Mouse (Mus musculus) hindbrain, embryonic 14.5 days (tissue): ENCODE results near the gene Rph3a. TPM values are rescaled to one million over a fixed set of nuclear protein-coding genes. Genes with fewer than 3 reads are reported as not detected.

ENCODE experiments used
- ATAC-seq: fragments of 200-750 bp; cut with Nextera tagmentation; 2 replicates; pipeline ENCODE4 v1.8.0; 2017; ENCODE audit warnings: moderate number of reproducible peaks, mild to moderate bottlenecking, moderate TSS enrichment, moderate library complexity; ENCODE audit not compliant: low FRiP score
- DNase-seq: peaks from one replicate; pipeline ENCODE4 v3.0.0-alpha.2; 2015; ENCODE audit warnings: low spot score
- H3K27ac ChIP-seq: fragments of 300-500 bp; sonication (generic); 2 replicates; pipeline ENCODE4 v1.5.1; 2014; ENCODE audit warnings: mild to moderate bottlenecking, moderate library complexity
- H3K27me3 ChIP-seq: fragments of 300-500 bp; sonication (generic); 2 replicates; pipeline ENCODE4 v1.6.1; 2014; ENCODE audit warnings: mild to moderate bottlenecking, low read length, mixed read lengths; ENCODE audit not compliant: control insufficient read depth, insufficient read depth
- H3K36me3 ChIP-seq: fragments of 300-500 bp; sonication (generic); replicated peaks from 2 replicates; pipeline ENCODE4 v1.6.1; 2014; ENCODE audit not compliant: control insufficient read depth, insufficient read depth
- H3K4me1 ChIP-seq: fragments of 300-500 bp; sonication (generic); replicated peaks from 2 replicates; pipeline ENCODE4 v1.6.1; 2014; ENCODE audit warnings: antibody characterized with exemption, low read length, mixed read lengths; ENCODE audit not compliant: control insufficient read depth, insufficient read depth
- H3K4me2 ChIP-seq: fragments of 300-500 bp; sonication (generic); replicated peaks from 2 replicates; pipeline ENCODE4 v1.6.1; 2014; ENCODE audit warnings: mild to moderate bottlenecking, moderate library complexity
- H3K4me3 ChIP-seq: fragments of 300-500 bp; sonication (generic); replicated peaks from 2 replicates; pipeline ENCODE4 v1.5.1; 2014; ENCODE audit warnings: mild to moderate bottlenecking, low read length
- H3K9ac ChIP-seq: fragments of 300-500 bp; sonication (generic); 2 replicates; pipeline ENCODE4 v1.6.1; 2014
- H3K9me3 ChIP-seq: fragments of 300-500 bp; sonication (generic); 2 replicates; pipeline ENCODE4 v1.6.1; 2016; ENCODE audit warnings: low read length; ENCODE audit not compliant: control insufficient read depth
- WGBS: fragments of 180-500 bp; shearing (Covaris S2); extraction: QIAGEN DNeasy Blood & Tissue Kit; methylation state at CpG from one replicate; pipeline ENCODE4 v1.1.7; 2014; 5-methylcytosine and 5-hydroxymethylcytosine counted together
- polyA plus RNA-seq: library from polyadenylated mRNA; unstranded; fragments of >200 nt; fragmentation: Nextera tagmentation; extraction: Ambion mirVana; gene quantifications from 2 replicates; pipeline ENCODE4 v1.2.1, GENCODE M21; 2014

The Rph3a gene
- polyA plus RNA-seq, 1 experiment from 2014 or later: 28.6 TPM

GRCm38 (mm10) chr5:121014496-121014895 is 4.6 kb upstream of the Rph3a start:
- 94% methylated on average over 2 of the region's 2 CpGs for WGBS
- Histone ChIP-seq H3K36me3 (no peaks in the 10 kb centered on the region), H3K9ac (no peak overlapping the region), H3K27me3 (no peaks in the 10 kb centered on the region), H3K4me1 (0 out of 2 replicates have a peak, but pooled peaks cover 4% of the 10 kb centered on the region), H3K4me2 (no peak overlapping the region), H3K27ac (no peak overlapping the region), H3K4me3 (no peak overlapping the region), H3K9me3 (no peaks in the 10 kb centered on the region)
- DNase-seq (no peak), ATAC-seq (no peak)

DNA sequence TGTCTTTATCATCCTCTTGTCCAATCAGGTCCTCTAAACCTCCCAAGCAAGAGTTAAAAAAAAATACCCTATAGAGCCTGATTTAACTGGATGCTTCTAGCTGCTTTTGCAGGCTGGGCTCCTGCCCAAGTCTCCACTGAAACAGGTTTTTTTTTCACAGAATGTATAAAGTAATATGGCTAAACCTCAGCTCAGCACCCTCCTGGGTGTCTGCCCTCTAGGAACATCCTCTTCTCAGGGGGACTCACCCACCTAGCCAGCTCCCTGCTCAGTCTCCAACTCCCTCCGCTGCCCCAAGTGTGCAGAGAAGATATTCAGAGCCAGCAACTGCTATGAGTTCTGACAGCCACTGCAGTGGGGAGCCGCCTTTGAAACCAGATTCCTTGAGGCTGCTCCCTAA is 2.1 kb upstream of the Rph3a start:
- DNase-seq (no peak), ATAC-seq (no peak)
- Histone ChIP-seq H3K36me3 (no peaks in the 10 kb centered on the region), H3K4me3 (no peak overlapping the region), H3K27ac (no peak overlapping the region), H3K4me2 (no peak overlapping the region), H3K9ac (no peak overlapping the region), H3K4me1 (peaks cover 26% of the 10 kb centered on the region), H3K27me3 (no peaks in the 10 kb centered on the region), H3K9me3 (no peaks in the 10 kb centered on the region)
- 22% methylated on average over 2 of the region's 2 CpGs for WGBS

- DNase-seq (peak; percentile 68), ATAC-seq (peak; percentile 51; the same call in 1 of the 2 replicates)
- under 1% methylated on average over 19 of the region's 19 CpGs for WGBS
- H3K4me1 ChIP-seq: peaks cover 29% of the 10 kb centered on the region
- H3K4me3 ChIP-seq: peak overlapping the region; percentile 32
- peak overlapping the region; percentile 55 for H3K9ac ChIP-seq
- H3K9me3 ChIP-seq: no peaks in the 10 kb centered on the region
- no peaks in the 10 kb centered on the region for H3K36me3 ChIP-seq
- no peaks in the 10 kb centered on the region for H3K27me3 ChIP-seq
- H3K27ac ChIP-seq: peak overlapping the region; percentile 61
- H3K4me2 ChIP-seq: peak overlapping the region; percentile 55
Measured at GRCm38 (mm10) chr5:121009406-121009805, 486 bp downstream of the Rph3a start.

DNA sequence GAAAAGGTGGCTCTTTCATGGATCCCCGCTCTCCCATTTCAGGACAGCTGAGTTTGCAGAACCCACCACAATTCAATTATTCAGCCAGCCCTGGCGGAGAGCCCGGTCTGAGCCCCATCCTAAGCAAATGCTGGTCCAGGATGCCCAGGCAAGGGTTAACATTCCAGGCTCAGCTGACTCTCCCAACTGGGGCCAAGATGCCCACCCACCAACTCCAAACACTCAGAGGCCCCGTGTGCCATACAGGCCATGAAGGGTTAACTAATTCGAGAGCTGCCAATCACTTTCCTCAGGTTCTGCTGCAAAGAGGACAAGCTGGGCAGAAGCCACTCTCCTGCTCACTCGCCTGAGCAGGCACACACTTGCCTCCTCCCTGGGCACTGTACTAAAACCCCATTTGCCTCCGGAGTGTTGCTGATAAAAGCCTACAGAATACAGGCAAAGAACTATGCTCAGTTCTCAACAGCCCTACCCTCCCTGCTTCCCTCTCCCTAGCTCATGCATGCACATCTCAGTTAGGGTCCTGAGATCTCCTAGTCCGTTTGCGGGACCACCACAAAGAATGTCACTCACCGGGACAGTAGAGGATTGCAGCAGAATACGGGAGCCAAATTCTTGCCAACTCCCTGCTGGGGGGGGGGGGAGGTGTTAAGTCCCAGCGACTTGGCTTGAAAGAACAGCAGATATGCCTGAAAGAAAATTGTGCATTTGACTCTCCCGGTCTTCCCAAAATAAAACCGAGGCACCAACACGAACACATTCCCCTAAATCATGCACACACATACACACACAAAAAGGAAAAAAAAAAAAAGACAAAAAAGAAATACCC is 1.3 kb downstream of the Rph3a start:
- Histone ChIP-seq H3K4me3 (peak overlapping the region; percentile 32), H3K27me3 (no peaks in the 10 kb centered on the region), H3K36me3 (no peaks in the 10 kb centered on the region), H3K4me1 (peaks cover 32% of the 10 kb centered on the region), H3K9me3 (no peaks in the 10 kb centered on the region), H3K9ac (peak overlapping the region; percentile 55), H3K27ac (peak overlapping the region; percentile 61), H3K4me2 (peak overlapping the region; percentile 55)
- peak; percentile 19; the same call in 1 of the 2 replicates for ATAC-seq
- WGBS: 7% methylated on average over 15 of the region's 15 CpGs
- peak; percentile 50 for DNase-seq

- Histone ChIP-seq H3K4me2 (peak overlapping the region; percentile 55), H3K27me3 (no peaks in the 10 kb centered on the region), H3K4me1 (peaks cover 34% of the 10 kb centered on the region), H3K4me3 (peak overlapping the region; percentile 32; the same call in 1 of the 2 replicates), H3K36me3 (no peaks in the 10 kb centered on the region), H3K9me3 (no peaks in the 10 kb centered on the region), H3K9ac (no peak overlapping the region), H3K27ac (no peak overlapping the region)
- no peak for ATAC-seq
- 81% methylated on average over 3 of the region's 3 CpGs for WGBS
- no peak for DNase-seq
Measured at GRCm38 (mm10) chr5:121007563-121007962, 2.3 kb downstream of the Rph3a start.

GRCm38 (mm10) chr5:121007130-121007529 is 2.8 kb downstream of the Rph3a start:
- Histone ChIP-seq H3K27me3 (no peaks in the 10 kb centered on the region), H3K9me3 (no peaks in the 10 kb centered on the region), H3K9ac (no peak overlapping the region), H3K36me3 (no peaks in the 10 kb centered on the region), H3K4me2 (peak overlapping the region; percentile 55), H3K27ac (no peak overlapping the region), H3K4me3 (no peak overlapping the region), H3K4me1 (peaks cover 34% of the 10 kb centered on the region)
- 76% methylated on average over 8 of the region's 8 CpGs for WGBS
- DNase-seq (no peak), ATAC-seq (no peak)

- 51% methylated on average over 3 of the region's 4 CpGs for WGBS
- H3K27me3 ChIP-seq: no peaks in the 10 kb centered on the region
- no peaks in the 10 kb centered on the region for H3K36me3 ChIP-seq
- no peak overlapping the region for H3K4me3 ChIP-seq
- no peak overlapping the region for H3K27ac ChIP-seq
- no peak overlapping the region for H3K4me2 ChIP-seq
- no peak overlapping the region for H3K9ac ChIP-seq
- no peaks in the 10 kb centered on the region for H3K9me3 ChIP-seq
- peaks cover 34% of the 10 kb centered on the region for H3K4me1 ChIP-seq
- no peak for DNase-seq
- no peak for ATAC-seq
Measured at GRCm38 (mm10) chr5:121006176-121006575, 3.7 kb downstream of the Rph3a start.

GRCm38 (mm10) chr5:121003781-121004180 is 6.1 kb downstream of the Rph3a start:
- H3K9me3 ChIP-seq: no peaks in the 10 kb centered on the region
- H3K27me3 ChIP-seq: no peaks in the 10 kb centered on the region
- H3K9ac ChIP-seq: peak overlapping the region; percentile 41; the same call in 1 of the 2 replicates
- WGBS: 15% methylated on average over 17 of the region's 17 CpGs
- H3K27ac ChIP-seq: peak overlapping the region; percentile 47
- H3K4me1 ChIP-seq: peaks cover 30% of the 10 kb centered on the region
- H3K36me3 ChIP-seq: no peaks in the 10 kb centered on the region
- H3K4me2 ChIP-seq: peak overlapping the region; percentile 40
- ATAC-seq (no peak), DNase-seq (peak; percentile 63)
- H3K4me3 ChIP-seq: peak overlapping the region; percentile 1; the same call in 1 of the 2 replicates

DNA sequence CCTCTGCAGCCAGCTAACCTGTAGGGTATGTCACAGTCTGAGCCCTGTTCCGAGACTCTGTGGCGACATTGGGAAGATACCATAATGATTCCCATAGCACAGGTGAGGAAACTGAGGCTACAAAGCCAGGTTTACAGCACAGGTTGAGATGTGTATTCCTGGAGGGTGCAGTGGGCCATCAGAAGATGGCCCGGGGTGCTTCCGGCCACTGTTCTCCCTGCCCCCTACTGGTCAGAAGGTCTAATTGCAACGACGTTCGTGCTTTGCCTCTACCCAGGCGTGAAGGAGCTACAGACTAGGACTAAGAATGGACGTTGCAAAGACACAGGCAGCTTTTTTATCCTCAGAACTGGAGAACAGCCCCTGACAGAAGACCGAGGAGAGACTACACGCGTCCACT is 10.3 kb downstream of the Rph3a start:
- Histone ChIP-seq H3K27ac (no peak overlapping the region), H3K36me3 (no peaks in the 10 kb centered on the region), H3K9me3 (no peaks in the 10 kb centered on the region), H3K4me1 (peaks cover 11% of the 10 kb centered on the region; the same call in 1 of the 2 replicates), H3K27me3 (no peaks in the 10 kb centered on the region), H3K4me2 (no peak overlapping the region), H3K4me3 (no peak overlapping the region), H3K9ac (no peak overlapping the region)
- ATAC-seq (no peak), DNase-seq (no peak)
- 36% methylated on average over 12 of the region's 12 CpGs for WGBS
